Mouse (Mus musculus) spleen, postnatal 4 days (tissue): ENCODE measurements around the gene Mindy1.

Experiments used
- DNase-seq, 2 experiments: peaks; one replicate each; pipeline ENCODE4 v3.0.0; 2022; ENCODE audit warnings: low spot score in 2 of 2

Gene Mindy1

GRCm38 (mm10) chr3:95267855-95268254 lies 13.3 kb upstream of the Mindy1 start:
- no peak for DNase-seq

GRCm38 (mm10) chr3:95269789-95270188 lies 11.4 kb upstream of the Mindy1 start:
- no peak for DNase-seq

GRCm38 (mm10) chr3:95270766-95271364 lies 10.3 kb upstream of the Mindy1 start:
- no peak for DNase-seq

GRCm38 (mm10) chr3:95273471-95273870 lies 7.7 kb upstream of the Mindy1 start:
- DNase-seq: no peak

GRCm38 (mm10) chr3:95274453-95274852 lies 6.7 kb upstream of the Mindy1 start:
- DNase-seq: no peak

- DNase-seq: no peak
Measured at GRCm38 (mm10) chr3:95275161-95275560, 6.0 kb upstream of the Mindy1 start.

- DNase-seq: no peak
Measured at GRCm38 (mm10) chr3:95276428-95276934, 4.7 kb upstream of the Mindy1 start.

GRCm38 (mm10) chr3:95277149-95277551 lies 4.0 kb upstream of the Mindy1 start:
- DNase-seq: no peak

GRCm38 (mm10) chr3:95280747-95281146 lies 398 bp upstream of the Mindy1 start:
- DNase-seq: no peak

GRCm38 (mm10) chr3:95282381-95282864 lies 1.3 kb downstream of the Mindy1 start:
- peak; percentile 58 to 79 for DNase-seq

- peak; percentile 84 to 91 for DNase-seq
Measured at GRCm38 (mm10) chr3:95282865-95283588, 1.9 kb downstream of the Mindy1 start.

- DNase-seq: no peak
Measured at GRCm38 (mm10) chr3:95283589-95283941, 2.4 kb downstream of the Mindy1 start.

GRCm38 (mm10) chr3:95284062-95284461 lies 2.9 kb downstream of the Mindy1 start:
- no peak for DNase-seq

GRCm38 (mm10) chr3:95284501-95285281 lies 3.5 kb downstream of the Mindy1 start:
- DNase-seq: no peak

- no peak for DNase-seq
Measured at GRCm38 (mm10) chr3:95285390-95285789, 4.2 kb downstream of the Mindy1 start.

- no peak for DNase-seq
Measured at GRCm38 (mm10) chr3:95286011-95286410, 4.9 kb downstream of the Mindy1 start.

- DNase-seq: no peak
Measured at GRCm38 (mm10) chr3:95286510-95286909, 5.4 kb downstream of the Mindy1 start.

GRCm38 (mm10) chr3:95287541-95287940 lies 6.4 kb downstream of the Mindy1 start:
- DNase-seq: no peak

- DNase-seq: no peak
Measured at GRCm38 (mm10) chr3:95289419-95289818, 8.3 kb downstream of the Mindy1 start.

GRCm38 (mm10) chr3:95290156-95290555 lies 9.0 kb downstream of the Mindy1 start:
- no peak for DNase-seq

- DNase-seq: no peak
Measured at GRCm38 (mm10) chr3:95291041-95291440, 9.9 kb downstream of the Mindy1 start.

- no peak for DNase-seq
Measured at GRCm38 (mm10) chr3:95292899-95293298, 11.8 kb downstream of the Mindy1 start.
